Mouse (Mus musculus) heart, embryonic 12.5 days (tissue): ENCODE data around the gene Zcchc8. TPM values are rescaled to one million over a fixed set of nuclear protein-coding genes. Genes with fewer than 3 reads are reported as not detected.

Source experiments
- ATAC-seq: fragments of 200-750 bp; cut with Nextera tagmentation; 2 replicates; pipeline ENCODE4 v1.8.0; 2017; ENCODE audit warnings: moderate TSS enrichment, moderate library complexity; ENCODE audit not compliant: insufficient number of reproducible peaks, low FRiP score
- H3K27ac ChIP-seq: fragments of 300-500 bp; sonication (generic); 2 replicates; pipeline ENCODE4 v1.5.1; 2016; ENCODE audit warnings: mild to moderate bottlenecking, moderate library complexity; ENCODE audit not compliant: poor library complexity, severe bottlenecking
- H3K27me3 ChIP-seq: fragments of 300-500 bp; sonication (generic); replicated peaks from 2 replicates; pipeline ENCODE4 v1.6.1; 2016; ENCODE audit warnings: mild to moderate bottlenecking, moderate library complexity
- H3K36me3 ChIP-seq: fragments of 300-500 bp; sonication (generic); 2 replicates; pipeline ENCODE4 v1.6.1; 2016; ENCODE audit warnings: mild to moderate bottlenecking, moderate library complexity
- H3K4me1 ChIP-seq: fragments of 300-500 bp; sonication (generic); replicated peaks from 2 replicates; pipeline ENCODE4 v1.6.1; 2016; ENCODE audit warnings: mild to moderate bottlenecking
- H3K4me2 ChIP-seq: fragments of 300-500 bp; sonication (generic); 2 replicates; pipeline ENCODE4 v1.6.1; 2016; ENCODE audit warnings: mild to moderate bottlenecking, moderate library complexity
- H3K4me3 ChIP-seq: fragments of 300-500 bp; sonication (generic); 2 replicates; pipeline ENCODE4 v1.5.1; 2016; ENCODE audit warnings: mild to moderate bottlenecking
- H3K9ac ChIP-seq: fragments of 300-500 bp; sonication (generic); 2 replicates; pipeline ENCODE4 v1.6.1; 2016; ENCODE audit warnings: mild to moderate bottlenecking, moderate library complexity
- H3K9me3 ChIP-seq: fragments of 300-500 bp; sonication (generic); replicated peaks from 2 replicates; pipeline ENCODE4 v1.6.1; 2016; ENCODE audit warnings: mild to moderate bottlenecking, moderate library complexity
- WGBS: fragments of 180-500 bp; shearing (Covaris S2); methylation state at CpG from one replicate; pipeline ENCODE4 v1.1.7; 2016; 5-methylcytosine and 5-hydroxymethylcytosine counted together
- polyA plus RNA-seq: library from polyadenylated mRNA; unstranded; fragments of >200 nt; fragmentation: Nextera tagmentation; extraction: Ambion mirVana; gene quantifications from 2 replicates; pipeline ENCODE4 v1.2.1, GENCODE M21; 2016

Zcchc8 gene
- polyA plus RNA-seq, 1 experiment from 2014 or later = 69.6 TPM

DNA sequence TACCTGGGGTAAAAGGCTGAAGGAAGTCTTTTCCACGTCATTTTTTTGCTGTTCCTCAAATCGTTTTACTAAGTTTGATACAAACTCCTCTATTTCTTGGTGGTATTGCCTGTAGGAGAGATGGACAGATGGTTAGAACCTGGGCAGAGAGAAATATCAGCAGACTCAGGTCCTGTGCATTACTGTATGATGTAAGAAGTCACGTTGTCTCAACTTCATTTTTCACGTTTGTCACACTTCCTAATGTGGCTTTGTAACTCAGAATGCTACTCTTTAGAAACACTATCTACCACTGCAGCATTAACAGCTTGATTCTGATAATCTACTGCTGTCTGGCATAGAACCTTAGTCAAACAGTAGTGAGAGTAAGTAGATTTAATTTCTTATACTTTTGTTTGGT lies 6.3 kb downstream of the Zcchc8 start:
- Histone ChIP-seq H3K27me3 (no peaks in the 10 kb centered on the region), H3K9me3 (no peaks in the 10 kb centered on the region), H3K4me3 (no peak overlapping the region), H3K4me1 (peaks cover 20% of the 10 kb centered on the region), H3K4me2 (no peak overlapping the region), H3K9ac (no peak overlapping the region), H3K36me3 (peaks cover 80% of the 10 kb centered on the region), H3K27ac (no peak overlapping the region; the same call in 1 of the 2 replicates)
- ATAC-seq = no peak
- WGBS = 85% methylated on average over 4 of the region's 4 CpGs

DNA sequence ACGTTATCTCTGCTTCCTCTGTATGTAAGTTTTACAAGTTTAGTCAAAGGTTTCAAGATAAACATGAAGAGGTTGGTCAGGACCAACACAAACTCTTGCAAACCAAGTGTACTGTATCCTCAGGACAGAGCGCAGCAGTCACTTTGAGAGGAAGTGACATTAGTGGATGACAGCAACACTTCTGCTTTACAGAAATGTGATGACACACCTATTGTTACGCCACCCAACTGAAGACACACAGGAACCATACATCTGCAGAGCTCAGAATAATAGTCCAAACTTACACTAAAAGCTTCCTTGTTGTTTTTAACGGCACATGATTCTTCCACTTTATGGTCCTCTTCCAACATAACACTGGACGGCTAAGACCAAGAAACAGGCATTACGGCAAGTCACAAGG lies 7.1 kb downstream of the Zcchc8 start:
- Histone ChIP-seq H3K4me3 (no peak overlapping the region), H3K4me1 (peaks cover 18% of the 10 kb centered on the region), H3K27me3 (no peaks in the 10 kb centered on the region), H3K36me3 (peaks cover 88% of the 10 kb centered on the region), H3K9me3 (no peaks in the 10 kb centered on the region), H3K27ac (no peak overlapping the region), H3K4me2 (no peak overlapping the region), H3K9ac (no peak overlapping the region)
- ATAC-seq = no peak
- 93% methylated on average over 6 of the region's 6 CpGs for WGBS

DNA sequence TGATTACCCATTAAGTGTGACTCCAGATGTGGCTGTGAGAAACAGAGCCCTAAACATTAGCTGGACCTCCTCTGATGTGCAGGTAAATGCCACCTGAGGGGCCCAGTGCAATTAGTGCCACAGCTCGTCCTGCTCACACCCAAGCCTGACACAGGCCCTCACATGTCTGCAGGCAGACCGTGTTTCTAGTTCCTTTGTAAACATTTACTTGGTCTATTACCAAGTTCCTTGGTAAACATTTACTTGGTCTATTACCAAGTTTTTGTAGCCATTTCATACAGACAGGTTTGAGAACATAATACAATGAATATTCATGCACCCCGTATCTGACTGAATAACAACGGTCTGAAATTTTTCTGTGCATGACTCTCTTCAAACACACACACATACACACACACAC lies 11.3 kb downstream of the Zcchc8 start:
- 87% methylated on average over 4 of the region's 4 CpGs for WGBS
- H3K4me2 ChIP-seq = no peak overlapping the region
- no peaks in the 10 kb centered on the region for H3K9me3 ChIP-seq
- no peak overlapping the region for H3K4me3 ChIP-seq
- H3K4me1 ChIP-seq = no peaks in the 10 kb centered on the region
- H3K9ac ChIP-seq = no peak overlapping the region
- no peak overlapping the region for H3K27ac ChIP-seq
- peaks cover 95% of the 10 kb centered on the region for H3K36me3 ChIP-seq
- H3K27me3 ChIP-seq = no peaks in the 10 kb centered on the region
- ATAC-seq = no peak

DNA sequence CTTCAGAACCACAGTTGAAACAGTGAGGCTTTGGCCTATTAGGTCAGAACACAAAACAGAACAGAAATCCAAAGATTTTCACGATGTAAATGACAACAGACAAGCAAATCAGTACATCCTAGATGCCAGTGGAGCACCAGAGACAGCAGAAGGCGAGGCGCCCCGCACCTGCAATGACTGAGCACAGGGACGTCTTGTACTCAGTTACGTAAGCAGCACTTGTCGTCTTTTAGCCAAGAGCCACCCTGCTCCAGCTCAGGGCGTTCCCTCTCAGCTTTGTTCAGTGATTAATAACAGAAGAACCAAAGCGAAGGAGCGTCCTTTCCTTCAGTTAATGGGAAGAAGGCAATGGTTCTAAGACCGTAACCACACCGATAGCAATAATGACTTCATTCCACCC lies 12.3 kb downstream of the Zcchc8 start:
- 93% methylated on average over 12 of the region's 12 CpGs for WGBS
- no peaks in the 10 kb centered on the region for H3K27me3 ChIP-seq
- no peak for ATAC-seq
- H3K27ac ChIP-seq = no peak overlapping the region
- no peaks in the 10 kb centered on the region for H3K4me1 ChIP-seq
- H3K36me3 ChIP-seq = peaks cover 94% of the 10 kb centered on the region
- no peak overlapping the region for H3K4me2 ChIP-seq
- no peaks in the 10 kb centered on the region for H3K9me3 ChIP-seq
- H3K4me3 ChIP-seq = no peak overlapping the region
- no peak overlapping the region for H3K9ac ChIP-seq

DNA sequence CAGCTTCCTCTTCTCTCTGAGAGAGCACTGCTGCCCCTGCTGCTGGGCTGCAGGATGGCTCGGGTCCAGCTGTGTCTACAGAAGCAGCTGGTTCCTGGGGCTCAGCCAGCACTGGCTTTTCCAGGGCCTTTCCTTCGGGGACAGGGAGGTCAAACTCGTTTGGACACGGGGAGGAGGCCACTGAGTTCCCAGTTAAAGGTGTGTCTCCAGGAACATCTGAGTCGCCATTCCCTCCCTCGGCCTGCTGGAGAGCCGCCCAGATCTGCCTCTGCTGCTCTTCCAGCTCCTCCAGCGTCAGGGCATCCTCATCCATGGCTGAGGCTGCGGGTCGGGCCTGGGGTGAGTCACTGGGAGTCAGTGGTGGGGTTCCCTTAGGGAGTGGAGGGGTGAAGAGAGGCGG lies 20.3 kb downstream of the Zcchc8 start:
- no peaks in the 10 kb centered on the region for H3K4me1 ChIP-seq
- no peak overlapping the region for H3K4me3 ChIP-seq
- H3K9ac ChIP-seq = no peak overlapping the region
- no peak overlapping the region for H3K27ac ChIP-seq
- peaks cover 75% of the 10 kb centered on the region for H3K36me3 ChIP-seq
- no peak; the same call in 1 of the 2 replicates for ATAC-seq
- no peaks in the 10 kb centered on the region for H3K9me3 ChIP-seq
- H3K4me2 ChIP-seq = no peak overlapping the region
- no peaks in the 10 kb centered on the region for H3K27me3 ChIP-seq
- 70% methylated on average over 11 of the region's 11 CpGs for WGBS

DNA sequence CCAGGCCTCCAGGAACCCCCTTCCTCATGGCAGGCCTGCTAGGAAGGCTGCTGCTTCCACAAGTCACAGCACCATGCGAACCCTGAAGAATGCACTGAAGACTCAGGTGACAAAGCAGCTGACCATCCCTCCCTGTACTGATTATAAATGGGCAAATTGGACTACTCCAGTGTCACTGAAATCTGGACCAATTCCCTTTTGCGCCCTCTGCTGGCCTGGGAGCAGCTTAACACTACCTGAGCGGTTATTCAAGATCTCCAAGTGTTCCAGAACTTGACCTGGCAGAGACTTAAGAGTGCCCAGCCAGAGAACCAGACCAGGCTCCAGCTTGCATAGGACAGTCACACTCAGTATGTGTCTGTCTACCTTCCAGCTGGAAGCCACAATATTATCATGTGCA lies 21.7 kb downstream of the Zcchc8 start:
- H3K27me3 ChIP-seq = no peaks in the 10 kb centered on the region
- H3K36me3 ChIP-seq = peaks cover 63% of the 10 kb centered on the region
- H3K4me2 ChIP-seq = no peak overlapping the region
- WGBS = 17% methylated on average over 3 of the region's 3 CpGs
- H3K4me1 ChIP-seq = peaks cover 8% of the 10 kb centered on the region
- H3K4me3 ChIP-seq = no peak overlapping the region
- H3K9me3 ChIP-seq = no peaks in the 10 kb centered on the region
- ATAC-seq = 0 out of 2 replicates have a peak, but pooled peaks have one; percentile 10
- H3K9ac ChIP-seq = no peak overlapping the region
- H3K27ac ChIP-seq = no peak overlapping the region

DNA sequence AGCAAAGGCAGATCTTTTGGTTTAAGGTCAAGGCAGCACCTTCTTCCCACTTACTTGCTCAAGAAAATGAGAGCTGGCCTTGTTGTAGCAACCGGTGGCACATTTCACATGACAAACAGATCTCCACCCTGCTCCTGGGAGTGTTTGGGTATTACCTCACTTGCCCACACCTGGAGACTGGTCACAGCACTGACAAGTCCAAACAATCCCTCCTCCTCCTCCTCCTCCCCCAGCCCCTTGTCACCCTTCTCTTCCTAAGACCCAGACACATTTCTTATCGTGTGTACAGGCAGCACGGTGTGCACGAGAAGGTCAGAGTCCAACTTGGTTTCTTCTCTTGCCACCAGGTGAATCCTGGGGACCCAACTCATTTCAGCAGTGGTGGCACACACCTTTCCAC lies 23.9 kb downstream of the Zcchc8 start:
- 75% methylated on average over 4 of the region's 4 CpGs for WGBS
- no peak overlapping the region for H3K4me3 ChIP-seq
- peaks cover 13% of the 10 kb centered on the region for H3K4me1 ChIP-seq
- no peak overlapping the region for H3K4me2 ChIP-seq
- H3K9ac ChIP-seq = no peak overlapping the region
- H3K36me3 ChIP-seq = peaks cover 42% of the 10 kb centered on the region
- H3K9me3 ChIP-seq = no peaks in the 10 kb centered on the region
- no peak overlapping the region for H3K27ac ChIP-seq
- no peaks in the 10 kb centered on the region for H3K27me3 ChIP-seq
- ATAC-seq = no peak

DNA sequence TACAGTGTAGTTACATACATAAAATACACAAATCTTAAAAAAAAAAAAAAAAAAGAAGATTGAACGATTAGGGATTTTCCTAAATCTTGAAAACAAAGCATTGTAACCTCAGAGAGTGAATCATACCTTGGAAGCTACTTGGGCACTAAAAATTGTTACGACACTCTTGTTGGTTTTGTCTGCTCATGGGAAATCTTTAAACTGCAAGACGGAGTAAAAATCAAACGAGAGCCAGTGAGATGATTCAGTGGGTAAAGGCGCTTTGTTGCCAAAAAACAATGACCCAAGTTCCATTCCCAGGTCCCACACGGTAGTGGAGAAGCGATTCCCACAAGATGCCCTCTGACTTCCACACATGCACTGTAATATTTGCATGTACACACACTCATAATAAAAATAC lies 24.7 kb downstream of the Zcchc8 start:
- peaks cover 13% of the 10 kb centered on the region for H3K4me1 ChIP-seq
- 96% methylated on average over 7 of the region's 7 CpGs for WGBS
- H3K4me2 ChIP-seq = no peak overlapping the region

DNA sequence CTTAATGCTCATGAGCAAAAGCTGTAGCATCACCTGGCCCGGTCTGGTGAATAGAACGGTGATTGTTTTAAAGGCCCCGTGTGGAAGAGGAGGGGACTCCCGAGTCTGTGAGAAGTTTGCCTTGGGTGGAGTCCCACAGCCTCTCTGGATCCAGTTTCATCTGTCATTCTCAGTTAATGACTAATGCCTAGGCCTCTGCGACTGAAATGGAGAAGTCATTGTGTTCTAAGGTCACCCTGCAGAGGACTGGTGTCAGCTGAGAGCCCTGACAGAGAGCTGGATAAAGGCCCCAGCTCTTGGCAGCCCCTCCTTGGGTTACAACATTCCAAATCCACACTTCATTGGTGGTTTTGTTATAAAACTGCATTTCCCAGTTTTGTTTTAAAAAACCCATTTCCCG lies 26.4 kb downstream of the Zcchc8 start:
- ATAC-seq = peak; percentile 48; the same call in 1 of the 2 replicates
- peaks cover 13% of the 10 kb centered on the region for H3K4me1 ChIP-seq
- WGBS = 43% methylated on average over 6 of the region's 6 CpGs
- no peaks in the 10 kb centered on the region for H3K9me3 ChIP-seq
- H3K9ac ChIP-seq = no peak overlapping the region
- H3K4me3 ChIP-seq = no peak overlapping the region
- peak overlapping the region; percentile 71 for H3K27ac ChIP-seq
- peaks cover 21% of the 10 kb centered on the region for H3K36me3 ChIP-seq
- H3K27me3 ChIP-seq = no peaks in the 10 kb centered on the region
- H3K4me2 ChIP-seq = no peak overlapping the region

More for the DNA sequence above, 24.7 kb downstream of the Zcchc8 start:
- no peak for ATAC-seq
- Histone ChIP-seq H3K9ac (no peak overlapping the region), H3K27me3 (no peaks in the 10 kb centered on the region), H3K36me3 (peaks cover 34% of the 10 kb centered on the region), H3K4me3 (no peak overlapping the region), H3K27ac (no peak overlapping the region), H3K9me3 (no peaks in the 10 kb centered on the region)

DNA sequence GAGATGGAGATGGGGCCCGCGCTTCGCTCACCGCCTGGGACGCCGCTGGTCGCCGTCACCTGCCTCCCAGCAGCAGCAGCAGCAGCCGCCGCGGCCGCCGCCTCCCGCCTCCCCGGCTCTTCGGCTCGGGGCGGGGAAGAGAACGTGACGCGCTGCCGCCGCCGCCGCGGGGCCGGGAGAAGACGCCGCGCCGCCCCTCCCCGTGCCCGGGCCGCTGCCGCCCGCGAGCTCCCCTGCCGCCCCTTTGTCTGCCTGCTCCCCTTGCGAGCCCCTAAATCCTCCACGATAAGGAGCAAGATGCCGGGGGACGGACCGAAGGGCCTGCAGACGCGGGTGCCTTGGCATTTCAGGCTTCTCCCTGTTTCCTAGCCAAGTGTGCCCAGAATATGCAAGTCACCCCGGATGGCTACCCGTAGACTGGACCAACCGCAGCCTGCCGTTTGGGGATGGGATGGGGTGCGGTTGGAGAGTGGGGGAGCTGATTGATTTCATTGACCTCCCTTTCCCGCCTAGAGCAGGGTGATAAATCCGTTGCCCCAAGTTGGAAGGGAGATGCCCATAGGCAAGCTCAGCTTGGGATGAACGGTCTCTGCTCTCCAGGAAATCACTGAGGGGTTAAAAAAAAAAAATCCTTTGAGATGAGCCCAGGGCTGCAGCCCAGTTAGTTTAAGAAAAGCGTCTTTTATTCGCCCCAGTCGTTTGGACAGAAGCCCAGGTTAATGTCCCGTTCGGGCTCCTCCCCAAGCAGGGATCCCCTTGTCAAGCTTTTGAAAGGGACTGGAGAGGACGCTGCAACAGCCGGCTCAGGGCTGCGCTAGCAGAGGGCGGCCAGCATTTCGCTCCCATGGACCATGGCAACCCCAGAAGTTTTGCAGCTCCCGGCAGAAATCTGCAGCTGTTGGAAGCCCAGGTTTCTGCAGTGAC lies 36.4 kb downstream of the Zcchc8 start, which contains the start of gene Clip1:
TSS of gene Clip1 (minus strand) at position 398 of the 924 bp plus-strand sequence.
- H3K4me1 ChIP-seq = peaks cover 24% of the 10 kb centered on the region
- H3K27ac ChIP-seq = peak within 1 kb of the TSS; percentile 93
- under 1% methylated on average over 55 of the region's 64 CpGs for WGBS
- peak within 1 kb of the TSS; percentile 81 for H3K4me2 ChIP-seq
- H3K9ac ChIP-seq = peak within 1 kb of the TSS; percentile 99
- ATAC-seq = peak; percentile 75
- H3K4me3 ChIP-seq = peak within 1 kb of the TSS; percentile 93
- H3K27me3 ChIP-seq = no peaks in the 10 kb centered on the region
- no peaks in the 10 kb centered on the region for H3K9me3 ChIP-seq
- H3K36me3 ChIP-seq = no peaks in the 10 kb centered on the region

DNA sequence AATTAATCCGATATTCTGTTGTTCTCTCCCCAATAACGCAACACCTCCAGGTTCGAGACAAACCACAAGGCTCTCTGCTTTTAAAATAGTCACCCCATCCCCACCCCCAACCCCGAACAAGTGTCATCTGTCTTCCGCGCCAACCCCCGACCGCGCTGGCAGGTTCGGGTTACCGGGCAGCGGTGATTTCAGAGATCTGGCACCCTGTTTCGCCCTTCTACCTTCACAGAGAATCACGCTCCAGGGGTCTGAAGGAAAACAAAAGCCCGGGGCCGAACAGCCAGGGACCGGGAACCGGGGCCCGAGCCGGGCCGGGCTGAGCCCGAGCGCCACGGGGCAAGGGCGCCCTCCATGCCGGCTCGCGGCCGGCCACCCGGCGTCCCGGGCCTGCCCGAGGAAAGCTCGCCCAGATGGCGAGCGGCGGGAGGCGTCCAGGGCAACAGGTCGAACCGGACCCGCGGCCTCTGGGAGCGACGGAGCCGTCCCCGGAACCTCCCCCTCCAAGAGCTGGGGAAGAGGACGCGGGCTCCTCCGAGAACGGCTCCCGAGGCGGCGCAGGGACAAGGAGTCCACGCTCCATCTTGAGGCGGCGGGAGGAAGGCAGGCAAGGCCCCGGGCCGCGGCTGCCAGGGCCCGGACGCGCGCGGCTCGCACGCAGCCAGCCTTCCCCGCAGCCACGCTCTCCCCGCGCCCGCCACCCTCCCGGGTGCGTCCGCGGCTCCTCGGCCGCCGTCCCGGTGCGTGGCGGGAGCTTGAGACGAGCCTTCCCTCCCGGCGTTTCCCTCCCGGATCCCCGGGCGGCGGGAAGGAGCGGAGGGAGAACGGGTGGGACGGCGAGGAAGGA lies 37.3 kb downstream of the Zcchc8 start:
- H3K4me2 ChIP-seq = peak overlapping the region; percentile 81
- 1% methylated on average over 87 of the region's 92 CpGs for WGBS
- H3K4me1 ChIP-seq = peaks cover 24% of the 10 kb centered on the region
- H3K4me3 ChIP-seq = peak overlapping the region; percentile 93
- ATAC-seq = peak; percentile 74
- no peaks in the 10 kb centered on the region for H3K27me3 ChIP-seq
- H3K9ac ChIP-seq = peak overlapping the region; percentile 99
- H3K36me3 ChIP-seq = no peaks in the 10 kb centered on the region
- H3K27ac ChIP-seq = peak overlapping the region; percentile 93
- no peaks in the 10 kb centered on the region; the same call in 1 of the 2 replicates for H3K9me3 ChIP-seq
